Mouse (Mus musculus): Measurements from ENCODE around the gene Ccdc13. TPM values are rescaled to one million over a fixed set of nuclear protein-coding genes. Genes with fewer than 3 reads are reported as not detected.

Ccdc13 gene
- total RNA-seq, 2 experiments from 2014 or later: 6.6 to 7.7 TPM

DNA sequence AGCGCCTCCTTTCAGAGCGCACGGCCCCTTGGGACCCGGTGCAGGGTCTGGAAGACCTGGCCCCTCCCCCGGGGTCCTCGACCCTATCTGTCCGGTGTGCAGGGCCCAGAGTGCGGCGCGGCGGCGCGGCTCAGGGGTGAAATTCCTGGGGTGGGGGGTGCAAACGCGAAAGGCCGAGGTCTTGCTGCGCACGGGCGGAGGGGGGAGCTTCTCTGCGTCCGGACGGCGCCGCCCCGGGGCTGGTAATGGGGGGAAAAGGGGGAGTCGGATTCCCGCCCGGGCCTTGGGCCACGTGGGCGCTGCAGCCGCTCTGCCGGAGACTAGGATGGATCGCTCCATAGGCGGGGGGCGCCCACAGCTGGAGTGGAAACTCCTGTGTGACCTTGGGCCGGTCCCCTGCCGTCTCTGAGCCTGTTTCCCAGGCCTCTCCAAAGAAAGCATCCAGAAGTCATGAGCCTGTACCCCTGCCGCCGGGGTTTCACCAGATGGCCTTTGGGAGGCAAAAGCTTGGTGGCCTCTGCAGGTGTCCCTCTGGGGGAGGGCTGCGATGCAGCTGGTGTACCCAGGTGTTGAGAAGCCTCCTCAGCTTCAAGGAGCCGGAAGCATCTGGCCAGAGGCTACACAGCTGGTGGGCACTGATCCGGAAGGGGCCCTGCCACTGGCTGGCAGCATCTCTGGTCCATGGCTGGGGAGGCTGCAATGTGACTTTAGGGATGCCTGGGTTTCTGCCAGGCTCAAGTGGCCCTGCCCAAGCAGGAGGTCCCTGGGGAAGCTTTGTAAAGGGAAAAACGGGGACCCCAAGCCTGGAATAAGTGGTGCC, 78.8 kb downstream of the Ccdc13 start:
- peak; percentile 57 to 72 for DNase-seq (ENCODE audit: low spot score in 2 of 2)

DNA sequence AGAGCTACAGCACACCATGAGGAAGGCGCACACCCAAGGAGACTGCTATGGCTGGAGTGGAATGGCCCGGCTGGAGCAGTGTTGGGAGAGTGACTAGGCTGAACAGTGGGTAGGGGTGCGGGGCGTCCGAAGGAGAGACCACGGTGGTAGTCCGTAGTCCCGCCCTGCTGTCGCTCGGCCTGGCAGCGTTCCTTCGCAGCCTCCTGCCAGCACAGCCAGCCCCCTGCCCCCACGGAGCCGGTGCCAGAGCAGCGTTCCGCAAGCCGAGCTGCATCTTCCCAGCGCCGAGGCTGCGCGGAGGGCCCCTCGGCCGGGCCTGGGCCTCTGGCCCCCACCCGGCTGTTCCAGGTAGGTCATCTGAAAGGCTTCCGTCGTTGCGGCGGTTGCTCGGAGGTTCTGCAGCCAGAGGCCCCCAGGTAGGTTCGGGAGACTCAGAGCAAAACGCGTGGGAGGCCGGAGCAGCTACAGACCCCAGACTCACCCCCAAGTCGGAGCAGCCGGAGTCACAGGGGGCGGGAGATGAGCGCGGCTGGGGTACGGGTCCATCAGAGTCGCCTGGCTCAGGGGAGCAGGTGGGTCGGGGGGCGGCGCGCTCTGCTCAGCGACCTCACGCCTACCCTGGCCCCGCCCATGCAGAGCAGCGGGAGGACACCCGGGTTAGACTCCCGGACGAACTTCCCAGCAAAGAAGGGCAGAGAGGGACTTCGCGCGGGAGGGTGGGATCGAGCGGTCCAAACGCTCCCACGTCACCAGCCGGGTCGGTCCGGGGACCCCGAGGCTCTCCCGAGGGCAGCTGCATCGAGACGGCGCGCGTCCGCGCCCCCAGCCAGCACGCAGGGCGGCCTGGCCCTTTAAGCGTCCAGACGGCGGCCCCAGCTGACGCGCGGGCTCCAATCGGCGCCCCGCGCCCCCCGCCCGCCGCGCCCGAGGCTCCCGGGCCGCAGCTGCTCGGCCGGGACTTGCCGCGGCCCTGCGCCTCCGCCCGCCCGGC, 79.9 kb downstream of the Ccdc13 start, which contains the start of gene Zfp651:
Gene Zfp651, plus strand, starts transcription at position 240 of the 991 bp plus-strand sequence.
- DNase-seq (ENCODE audit: low spot score in 2 of 2): peak; percentile 82 to 84

DNA sequence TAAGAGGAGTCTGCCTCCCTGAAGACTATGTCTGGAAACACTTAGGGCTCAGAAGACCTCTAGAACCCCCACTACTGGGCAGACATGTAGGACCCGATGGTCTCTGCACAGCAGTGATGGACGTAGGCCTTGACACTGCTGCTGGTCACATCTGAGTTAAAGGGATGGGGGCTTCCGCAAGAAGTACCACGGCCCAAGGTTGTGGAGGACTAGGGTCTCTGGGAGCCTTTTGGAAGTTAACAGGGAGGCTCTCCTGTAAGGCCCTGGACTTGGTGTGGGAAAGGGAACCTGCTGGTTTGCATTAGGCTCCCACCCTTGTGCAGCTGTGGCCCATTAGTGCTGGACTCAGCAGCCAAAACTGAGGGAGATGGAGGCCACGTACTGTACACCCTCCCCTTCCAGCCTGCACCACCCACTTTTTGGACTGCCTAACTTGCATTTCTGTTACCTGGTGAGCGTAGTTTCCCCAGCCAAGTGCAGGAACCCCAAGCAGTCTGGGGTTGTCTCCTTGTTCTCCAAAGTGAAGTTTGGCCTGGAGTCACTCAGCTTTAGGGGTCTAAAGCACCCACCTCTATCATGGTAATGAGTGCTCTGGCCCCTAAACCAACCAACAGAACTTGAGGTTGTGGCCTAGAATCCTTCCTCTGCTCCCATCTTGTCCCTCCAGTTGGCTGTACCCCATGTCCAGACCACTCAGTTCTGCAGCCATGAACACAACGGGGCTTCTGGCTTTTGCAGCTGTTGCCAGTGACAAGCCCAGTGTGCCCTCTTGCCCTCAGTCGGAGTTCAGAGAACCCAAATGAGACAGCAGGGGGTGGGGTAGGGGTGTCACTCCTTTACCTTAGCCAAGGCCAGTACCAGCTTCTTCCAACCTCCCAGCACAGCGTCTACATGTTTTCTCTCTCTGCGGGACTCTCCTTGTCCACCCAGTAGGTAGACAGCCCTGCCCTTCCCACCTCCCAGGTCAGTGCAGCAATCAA, 81.1 kb downstream of the Ccdc13 start:
- peak in 1 of 2 experiments; percentile 32 for DNase-seq (ENCODE audit: low spot score in 2 of 2)

DNA sequence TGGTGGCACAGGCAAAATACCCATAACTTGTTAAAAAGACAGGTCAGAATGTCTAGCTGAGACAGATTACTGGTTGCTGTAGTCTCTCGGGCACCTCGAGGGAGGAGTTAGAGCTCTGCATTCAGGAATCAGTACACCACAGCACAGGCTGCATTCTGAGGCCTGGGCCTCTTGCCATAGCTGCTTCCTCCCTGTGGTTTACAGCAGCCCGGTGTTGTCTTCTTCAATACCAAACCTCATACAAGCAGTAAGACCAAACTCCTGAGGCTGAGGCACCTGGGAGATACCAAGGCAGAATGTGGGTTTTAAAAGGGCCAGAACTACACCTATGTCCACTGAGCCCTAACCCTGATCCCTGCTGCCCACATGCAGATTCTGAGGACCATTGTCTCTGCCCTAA, 81.8 kb downstream of the Ccdc13 start:
- DNase-seq (ENCODE audit: low spot score in 2 of 2): peak; percentile 29 to 34

DNA sequence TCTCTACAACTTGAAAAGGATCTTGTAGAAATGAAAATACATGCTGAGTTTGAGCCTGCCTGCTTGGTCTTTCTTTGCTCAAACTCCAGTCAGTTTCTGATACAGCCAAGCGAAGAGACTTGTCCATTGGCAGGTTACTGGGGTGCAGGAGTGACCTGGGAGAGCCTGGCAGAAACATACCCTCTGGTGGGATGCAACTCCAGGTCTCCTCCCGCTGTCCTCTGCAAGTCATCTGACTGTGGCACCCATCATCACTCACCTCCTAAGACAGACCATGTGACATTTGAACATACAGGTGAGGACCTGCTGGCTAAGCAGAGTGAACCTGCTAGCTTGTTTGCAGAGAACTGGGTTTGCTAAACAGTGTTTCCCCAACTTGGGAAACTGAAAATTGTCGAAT, 82.5 kb downstream of the Ccdc13 start:
- no peak for DNase-seq (ENCODE audit: low spot score in 2 of 2)

DNA sequence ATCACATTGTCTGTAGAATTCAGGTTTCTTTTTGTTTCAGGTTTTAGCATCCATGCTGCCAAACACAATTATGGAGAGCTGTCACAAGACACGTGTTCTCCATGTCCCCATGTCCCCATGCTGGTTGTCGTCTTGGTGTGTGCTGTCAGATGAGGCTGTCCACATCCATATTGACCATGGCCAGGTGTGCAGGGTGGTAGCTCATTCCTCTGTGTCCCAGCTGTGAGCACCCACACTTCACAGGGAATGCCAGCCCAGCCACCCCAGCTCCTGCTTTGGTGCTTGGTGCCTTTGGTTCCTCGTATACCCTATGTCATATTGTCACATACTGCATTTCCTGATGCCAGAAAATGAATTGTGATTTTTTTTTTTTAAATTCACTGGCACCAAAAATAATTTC, 84.6 kb downstream of the Ccdc13 start:
- no peak for DNase-seq (ENCODE audit: low spot score in 2 of 2)

DNA sequence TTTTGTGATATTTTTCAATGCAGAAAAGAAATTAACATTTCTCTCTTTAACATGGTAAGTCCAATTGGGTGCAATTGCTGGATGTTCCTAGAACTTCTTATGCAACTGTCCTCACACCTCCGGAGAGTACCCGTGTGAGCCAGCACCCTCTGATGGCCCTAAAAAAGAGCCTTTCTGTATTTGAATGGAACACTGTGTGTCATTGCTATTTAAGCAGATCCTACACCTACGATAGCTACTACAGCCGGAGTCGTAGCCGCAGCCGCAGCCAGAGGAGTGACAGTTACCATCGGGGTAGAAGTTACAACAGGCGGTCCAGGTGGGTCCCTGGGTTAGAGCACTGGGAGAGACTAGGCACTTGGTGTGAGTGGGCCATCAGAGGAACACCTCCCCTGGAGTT, 86.5 kb downstream of the Ccdc13 start:
- no peak for DNase-seq (ENCODE audit: low spot score in 2 of 2)

Other genes with a start within 250 kb of the Ccdc13 start
- gene Lyzl4, start 197.4 kb downstream of the Ccdc13 start, total RNA-seq (2021): 1 to 10 TPM in 1 of 2 experiments, not detected in 1; 1.1 TPM
- gene Vipr1, start 196.7 kb downstream of the Ccdc13 start, total RNA-seq (2021): 10 to 100 TPM in 1 of 2 experiments, 1 to 10 TPM in 1; 10.0 to 10.3 TPM
- gene Sec22c, start 134.0 kb downstream of the Ccdc13 start, total RNA-seq (2021): 10 to 100 TPM; 30.4 to 33.4 TPM
- 10 to 100 TPM; 80.7 to 87.9 TPM for gene Ss18l2, start 129.1 kb downstream of the Ccdc13 start, total RNA-seq (2021)
- gene Nktr, start 120.3 kb downstream of the Ccdc13 start, total RNA-seq (2021): 100 to 1,000 TPM; 110 to 133 TPM
- gene Zfp651, start 80.1 kb downstream of the Ccdc13 start, total RNA-seq (2021): 100 to 1,000 TPM; 104 to 108 TPM
- gene Klhl40, start 61.9 kb downstream of the Ccdc13 start, total RNA-seq (2021): 1 to 10 TPM; 2.9 to 3.2 TPM
- gene Hhatl, start 47.0 kb downstream of the Ccdc13 start, total RNA-seq (2021): 1 to 10 TPM; 2.8 to 2.9 TPM
- gene Higd1a, start 18.9 kb upstream of the Ccdc13 start, total RNA-seq (2021): 100 to 1,000 TPM in 1 of 2 experiments, 10 to 100 TPM in 1; 99.3 to 103 TPM
- gene Ackr2, start 58.9 kb upstream of the Ccdc13 start, total RNA-seq (2021): 1 to 10 TPM; 2.4 to 4.1 TPM
- gene Cyp8b1, start 76.8 kb upstream of the Ccdc13 start, total RNA-seq (2021): not detected
- gene Fam198a, start 111.5 kb upstream of the Ccdc13 start, total RNA-seq (2021): 1 to 10 TPM; 3.1 to 4.2 TPM
- gene Pomgnt2, start 157.6 kb upstream of the Ccdc13 start, total RNA-seq (2021): 10 to 100 TPM; 41.6 to 42.9 TPM

Measured in layer of hippocampus, postnatal 10 days (tissue).